Mouse (Mus musculus) liver, embryonic 16.5 days (tissue): ENCODE measurements at regions not wholly inside any gene's neighbourhood (a gene's known extent, or its start where the extent isn't known, plus 50 kb on each side); places are given as distances from the start of the nearest gene placed in this dataset.
"Not testable (repeated sequence)": the region's sequence is repeated elsewhere in the genome, so short reads cannot be mapped to it uniquely, and the experiment has no call there.

ENCODE experiments used
- ATAC-seq: fragments of 200-750 bp; cut with Nextera tagmentation; 2 replicates; pipeline ENCODE4 v1.8.0; 2017; ENCODE audit warnings: low read depth, mild to moderate bottlenecking, moderate number of reproducible peaks, moderate library complexity
- H3K27ac ChIP-seq: fragments of 300-500 bp; sonication (generic); 2 replicates; pipeline ENCODE4 v1.5.1; 2014; ENCODE audit warnings: mild to moderate bottlenecking, low read length
- H3K27me3 ChIP-seq: fragments of 300-500 bp; sonication (generic); 2 replicates; pipeline ENCODE4 v1.6.1; 2014; ENCODE audit warnings: low read depth, low read length, mixed read lengths; ENCODE audit not compliant: control insufficient read depth, insufficient read depth
- H3K36me3 ChIP-seq: fragments of 300-500 bp; sonication (generic); 2 replicates; pipeline ENCODE4 v1.6.1; 2014; ENCODE audit warnings: mild to moderate bottlenecking; ENCODE audit not compliant: control insufficient read depth, insufficient read depth
- H3K4me1 ChIP-seq: fragments of 300-500 bp; sonication (generic); 2 replicates; pipeline ENCODE4 v1.6.1; 2014; ENCODE audit warnings: low read depth, low read length, mixed read lengths; ENCODE audit not compliant: control insufficient read depth
- H3K4me2 ChIP-seq: fragments of 300-500 bp; sonication (generic); 2 replicates; pipeline ENCODE4 v1.6.1; 2014; ENCODE audit warnings: low read depth, low read length, mixed read lengths
- H3K4me3 ChIP-seq: fragments of 300-500 bp; sonication (generic); 2 replicates; pipeline ENCODE4 v1.5.1; 2014; ENCODE audit warnings: low read depth, mild to moderate bottlenecking, low read length
- H3K9ac ChIP-seq: fragments of 300-500 bp; sonication (generic); 2 replicates; pipeline ENCODE4 v1.6.1; 2014; ENCODE audit warnings: low read depth, low read length
- H3K9me3 ChIP-seq: fragments of 300-500 bp; sonication (generic); replicated peaks from 2 replicates; pipeline ENCODE4 v1.6.1; 2016; ENCODE audit warnings: low read length; ENCODE audit not compliant: control insufficient read depth
- WGBS: fragments of 180-500 bp; shearing (Covaris S2); extraction: QIAGEN DNeasy Blood & Tissue Kit; methylation state at CpG from one replicate; pipeline ENCODE4 v1.1.7; 2014; ENCODE audit not compliant: insufficient replicate concordance; 5-methylcytosine and 5-hydroxymethylcytosine counted together

DNA sequence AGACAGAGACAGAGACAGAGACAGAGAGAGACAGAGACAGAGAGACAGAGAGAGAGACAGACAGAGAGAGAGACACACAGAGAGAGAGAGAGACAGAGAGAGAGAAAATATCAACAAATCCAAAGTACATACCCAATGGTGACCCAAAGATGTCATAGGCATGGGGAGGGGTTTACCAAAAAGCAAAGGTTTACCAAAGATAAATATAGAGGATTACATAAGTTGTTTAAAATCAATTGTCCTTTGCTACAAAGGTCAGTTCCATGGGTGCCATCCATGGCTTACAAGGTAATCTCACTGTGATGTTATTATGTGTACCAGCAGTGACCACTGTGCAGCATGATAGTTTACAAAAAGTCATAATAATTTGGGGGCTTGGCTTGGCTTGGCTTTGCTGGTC lies 88.7 kb upstream of the Trim24 start:
- Histone ChIP-seq H3K4me1 (no peaks in the 10 kb centered on the region), H3K36me3 (no peaks in the 10 kb centered on the region), H3K9ac (no peak overlapping the region), H3K27ac (no peak overlapping the region), H3K9me3 (peaks cover 5% of the 10 kb centered on the region; the same call in 1 of the 2 replicates), H3K4me2 (no peak overlapping the region), H3K27me3 (no peaks in the 10 kb centered on the region), H3K4me3 (no peak overlapping the region)
- peak; percentile 19; the same call in 1 of the 2 replicates for ATAC-seq

DNA sequence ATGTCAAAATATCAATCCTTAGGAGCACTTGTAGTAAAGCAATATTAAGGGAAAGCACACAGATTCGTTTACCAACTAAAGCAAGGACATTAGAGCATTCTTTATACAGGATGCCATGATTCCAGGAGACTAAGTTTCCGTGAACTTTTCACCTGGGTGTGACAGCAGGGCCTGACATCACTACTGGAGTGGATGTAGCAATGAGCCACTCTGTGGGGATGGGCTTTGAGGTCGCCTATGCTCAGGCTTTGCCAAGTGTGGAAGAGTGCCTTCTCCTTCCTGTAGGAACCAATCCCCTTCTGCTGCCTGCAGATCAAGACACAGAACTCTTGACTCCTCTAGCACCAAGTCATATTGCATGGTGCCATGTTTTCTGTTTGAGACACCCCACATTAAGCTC lies 85.3 kb upstream of the Trim24 start:
- H3K9me3 ChIP-seq, H3K27ac ChIP-seq, ATAC-seq, H3K9ac ChIP-seq, H3K4me1 ChIP-seq, H3K4me3 ChIP-seq, H3K4me2 ChIP-seq, H3K36me3 ChIP-seq, H3K27me3 ChIP-seq: not testable (repeated sequence)
- 70% methylated on average over 3 of the region's 3 CpGs for WGBS

DNA sequence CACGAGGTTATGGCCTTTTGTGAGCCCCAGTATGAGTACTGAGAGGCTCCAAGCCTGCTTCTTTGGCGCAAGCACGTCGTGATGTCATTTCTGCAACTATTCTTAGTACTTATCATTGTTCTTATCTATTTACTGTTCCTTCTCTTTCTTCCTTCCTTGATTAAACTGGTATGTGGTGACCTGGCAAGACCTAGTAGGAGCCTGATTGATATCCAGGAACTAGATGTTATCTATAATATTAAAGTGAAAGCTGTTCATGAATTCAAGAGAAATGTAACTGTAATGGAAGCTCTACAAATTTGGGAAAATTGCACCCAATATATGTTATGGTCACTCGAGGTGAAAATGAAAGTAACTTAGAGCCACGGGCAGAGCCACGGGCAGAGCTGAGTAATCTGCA lies 84.9 kb upstream of the Trim24 start:
- ATAC-seq, result no peak
- no peaks in the 10 kb centered on the region for H3K4me1 ChIP-seq
- peaks cover 5% of the 10 kb centered on the region; the same call in 1 of the 2 replicates for H3K9me3 ChIP-seq
- H3K36me3 ChIP-seq, result no peaks in the 10 kb centered on the region
- WGBS, result 63% methylated on average over 7 of the region's 7 CpGs
- no peak overlapping the region for H3K27ac ChIP-seq
- no peak overlapping the region for H3K4me2 ChIP-seq
- H3K4me3 ChIP-seq, result no peak overlapping the region
- H3K27me3 ChIP-seq, result no peaks in the 10 kb centered on the region
- H3K9ac ChIP-seq, result no peak overlapping the region

DNA sequence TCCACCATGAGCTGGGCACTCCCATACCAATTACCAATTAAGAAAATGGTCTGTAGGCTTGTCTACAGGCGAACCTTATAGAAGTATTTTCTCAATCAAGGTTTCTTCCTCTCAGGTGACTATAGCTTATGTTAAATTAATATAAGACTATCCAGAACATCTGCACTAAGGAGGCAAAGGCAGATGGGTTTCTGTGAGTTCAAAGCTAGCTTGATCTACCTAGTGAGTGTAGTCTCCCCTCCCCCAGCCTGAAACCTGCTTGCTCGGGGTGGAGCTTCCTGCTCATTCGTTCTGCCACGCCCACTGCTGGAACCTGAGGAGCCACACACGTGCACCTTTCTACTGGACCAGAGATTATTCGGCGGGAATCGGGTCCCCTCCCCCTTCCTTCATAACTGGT lies 82.8 kb upstream of the Trim24 start:
- not testable (repeated sequence) for H3K4me1 ChIP-seq, H3K9me3 ChIP-seq, H3K9ac ChIP-seq, ATAC-seq, H3K4me2 ChIP-seq, H3K36me3 ChIP-seq, H3K27ac ChIP-seq, H3K4me3 ChIP-seq, H3K27me3 ChIP-seq
- WGBS, result 61% methylated on average over 3 of the region's 8 CpGs

DNA sequence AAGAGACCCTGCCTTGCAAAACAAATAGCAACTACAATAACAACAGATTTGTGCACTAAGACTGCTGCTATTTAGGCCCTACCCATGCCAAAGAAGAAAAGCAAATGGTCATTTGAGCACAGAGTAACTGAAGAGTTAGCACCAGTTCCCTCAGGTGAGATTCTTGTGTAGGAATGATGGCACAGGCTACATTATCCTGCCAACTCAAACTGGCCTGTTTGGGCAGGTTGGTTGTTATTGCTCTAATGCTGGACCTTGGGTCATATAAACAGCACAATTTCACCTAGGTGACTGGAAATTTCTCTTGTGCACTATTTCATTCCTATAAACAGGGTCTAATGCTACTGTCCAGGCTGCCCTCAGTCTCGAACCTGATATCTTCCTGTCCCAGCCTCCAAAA lies 79.7 kb upstream of the Trim24 start:
- no peak overlapping the region for H3K27ac ChIP-seq
- H3K27me3 ChIP-seq, result no peaks in the 10 kb centered on the region
- ATAC-seq, result no peak
- no peaks in the 10 kb centered on the region; the same call in 1 of the 2 replicates for H3K9me3 ChIP-seq
- H3K9ac ChIP-seq, result no peak overlapping the region
- H3K4me3 ChIP-seq, result no peak overlapping the region
- 57% methylated on average over 1 of the region's 1 CpGs for WGBS
- H3K4me2 ChIP-seq, result no peak overlapping the region
- no peaks in the 10 kb centered on the region for H3K4me1 ChIP-seq
- H3K36me3 ChIP-seq, result no peaks in the 10 kb centered on the region

DNA sequence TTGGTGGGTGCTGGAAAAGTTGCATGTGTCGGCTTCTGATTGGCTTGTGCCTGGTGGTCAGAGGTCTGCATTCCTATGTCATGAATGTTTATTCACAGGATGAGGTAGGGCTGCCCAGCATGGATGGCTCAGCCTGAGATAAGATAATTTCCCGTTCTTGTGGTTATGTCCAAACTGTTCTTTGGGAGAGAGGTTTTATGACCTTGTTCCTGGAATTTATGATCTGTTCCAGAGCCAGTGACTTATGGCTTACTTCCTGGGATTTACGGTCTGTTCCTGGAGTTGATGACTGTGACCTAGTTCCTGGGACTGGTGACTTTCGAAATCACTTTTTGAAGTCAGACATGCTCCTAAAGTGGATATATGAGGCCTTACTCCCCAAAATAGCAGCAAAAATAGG lies 76.4 kb upstream of the Trim24 start:
- H3K4me3 ChIP-seq, result no peak overlapping the region
- H3K36me3 ChIP-seq, result no peaks in the 10 kb centered on the region
- no peaks in the 10 kb centered on the region; the same call in 1 of the 2 replicates for H3K9me3 ChIP-seq
- no peak overlapping the region for H3K9ac ChIP-seq
- no peak overlapping the region for H3K27ac ChIP-seq
- 57% methylated on average over 4 of the region's 4 CpGs for WGBS
- no peak for ATAC-seq
- H3K4me2 ChIP-seq, result no peak overlapping the region
- H3K27me3 ChIP-seq, result no peaks in the 10 kb centered on the region
- no peaks in the 10 kb centered on the region for H3K4me1 ChIP-seq

DNA sequence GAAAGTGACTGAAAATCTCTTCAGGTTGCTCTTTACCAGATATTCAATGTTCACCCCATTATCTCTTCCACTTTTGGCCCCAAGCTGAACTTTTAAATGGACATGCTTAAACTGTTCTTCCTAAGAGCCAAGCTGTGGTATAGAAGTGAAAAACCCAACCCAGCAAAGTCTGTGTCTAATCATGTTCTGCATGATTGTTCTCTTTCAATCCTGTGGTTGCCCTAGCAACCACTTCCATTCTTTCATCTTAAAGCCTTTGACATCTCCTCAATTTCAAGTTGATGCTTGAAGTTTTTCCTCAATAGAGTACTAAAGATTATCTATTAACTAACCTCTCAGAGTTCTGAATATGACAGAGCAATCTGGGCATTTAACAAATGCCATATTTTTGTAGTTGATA lies 75.6 kb upstream of the Trim24 start:
- no peaks in the 10 kb centered on the region for H3K36me3 ChIP-seq
- no peak for ATAC-seq
- H3K27ac ChIP-seq, result no peak overlapping the region

DNA sequence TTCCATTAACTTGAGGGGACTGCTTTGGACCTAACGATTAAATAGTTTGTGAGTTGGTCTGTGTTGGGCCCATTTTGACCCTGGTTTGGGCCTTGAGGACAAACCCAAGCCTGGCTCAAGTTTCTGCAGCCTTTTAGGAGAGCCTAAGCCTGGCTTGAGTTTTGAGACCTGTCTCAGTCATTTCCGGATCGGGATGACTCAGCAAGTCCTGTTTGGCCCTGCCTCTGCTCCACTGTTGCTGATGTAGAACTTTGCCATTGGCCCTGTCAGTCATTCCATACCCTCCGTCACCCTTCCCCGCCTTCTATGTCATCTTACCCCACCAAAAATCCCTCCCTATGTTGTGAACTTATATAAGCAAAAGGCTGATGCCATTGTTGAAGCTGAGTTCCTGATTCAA lies 67.4 kb upstream of the Trim24 start:
- H3K27me3 ChIP-seq, result no peaks in the 10 kb centered on the region
- ATAC-seq, result no peak
- WGBS, result 75% methylated on average over 5 of the region's 5 CpGs
- no peaks in the 10 kb centered on the region for H3K36me3 ChIP-seq
- no peak overlapping the region for H3K4me2 ChIP-seq
- H3K9ac ChIP-seq, result no peak overlapping the region
- H3K27ac ChIP-seq, result no peak overlapping the region
- no peaks in the 10 kb centered on the region for H3K4me1 ChIP-seq
- no peaks in the 10 kb centered on the region for H3K9me3 ChIP-seq
- H3K4me3 ChIP-seq, result no peak overlapping the region

More for the DNA sequence above, 75.6 kb upstream of the Trim24 start:
- H3K9ac ChIP-seq, result no peak overlapping the region
- H3K4me1 ChIP-seq, result no peaks in the 10 kb centered on the region
- no peak overlapping the region for H3K4me3 ChIP-seq
- no peaks in the 10 kb centered on the region for H3K27me3 ChIP-seq
- no peaks in the 10 kb centered on the region; the same call in 1 of the 2 replicates for H3K9me3 ChIP-seq
- H3K4me2 ChIP-seq, result no peak overlapping the region

DNA sequence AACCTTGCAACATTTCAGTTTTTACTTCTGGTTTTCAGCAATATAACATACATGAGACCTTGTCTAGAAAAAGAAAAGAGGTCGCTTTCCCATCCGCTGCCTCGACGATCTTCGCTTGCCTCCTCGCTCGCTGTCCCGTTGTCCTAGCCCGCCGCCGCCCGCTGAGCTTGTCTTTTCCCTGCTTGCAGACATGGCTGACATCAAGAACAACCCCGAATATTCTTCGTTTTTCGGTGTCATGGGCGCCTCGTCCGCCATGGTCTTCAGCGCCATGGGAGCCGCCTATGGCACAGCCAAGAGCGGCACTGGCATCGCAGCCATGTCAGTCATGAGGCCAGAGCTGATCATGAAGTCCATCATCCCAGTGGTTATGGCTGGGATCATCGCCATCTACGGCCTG lies 64.7 kb upstream of the Trim24 start:
- not testable (repeated sequence) for H3K4me3 ChIP-seq, H3K27ac ChIP-seq, H3K9ac ChIP-seq, H3K27me3 ChIP-seq, H3K4me1 ChIP-seq, H3K36me3 ChIP-seq, H3K9me3 ChIP-seq, ATAC-seq, H3K4me2 ChIP-seq
- WGBS, result 84% methylated on average over 24 of the region's 24 CpGs
